Mouse (Mus musculus): ENCODE results near the gene Ldhb.
A peak's percentile ranks its signal among the peaks of the same experiment; 100 is the strongest.
"Not testable (repeated sequence)": the region's sequence is repeated elsewhere in the genome, so short reads cannot be mapped to it uniquely, and the experiment has no call there.

The Ldhb gene

DNA sequence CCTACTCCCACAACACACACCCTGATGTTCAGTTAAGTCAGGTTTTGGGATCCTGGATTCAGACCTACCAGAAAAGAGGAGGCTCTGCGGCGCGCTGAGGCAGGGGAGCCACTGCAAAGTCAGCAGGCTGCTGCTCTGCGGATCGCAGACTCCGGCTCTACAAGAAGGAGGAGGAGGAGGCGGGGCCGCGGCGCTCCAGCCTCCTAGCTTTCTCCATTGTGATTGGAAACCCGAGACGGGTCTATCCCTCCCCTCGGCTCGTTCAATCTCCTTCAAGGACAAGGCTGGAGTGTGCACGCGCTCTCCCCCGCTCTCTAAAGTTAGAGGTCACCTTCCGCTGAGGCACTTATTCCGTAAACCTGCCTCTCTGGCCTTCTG lies at the start of gene Ldhb:
Gene Ldhb (minus strand): TSS at position 173 of the 378 bp plus-strand sequence.
- DNase-seq (ENCODE audit: low read depth) = peak; percentile 87

DNA sequence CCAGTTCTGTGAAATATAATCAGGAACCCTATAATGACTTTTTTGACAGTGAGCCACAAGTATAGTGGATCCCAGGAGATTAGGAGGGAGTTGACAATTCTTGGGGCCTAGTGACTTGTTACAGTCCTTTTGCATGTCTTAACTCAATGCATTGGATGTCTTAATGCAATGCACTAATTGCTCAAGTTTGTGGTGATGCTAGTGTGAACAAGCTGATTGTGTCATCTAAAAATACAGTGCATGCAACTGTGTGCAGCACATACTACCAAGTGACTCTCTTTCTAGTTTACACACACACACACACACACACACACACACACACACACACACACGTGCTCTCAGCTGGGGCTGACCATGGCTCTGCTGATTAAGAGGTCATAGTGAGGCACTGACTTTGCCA lies 48.2 kb upstream of the Ldhb start:
- DNase-seq (ENCODE audit: low read depth) = no peak

DNA sequence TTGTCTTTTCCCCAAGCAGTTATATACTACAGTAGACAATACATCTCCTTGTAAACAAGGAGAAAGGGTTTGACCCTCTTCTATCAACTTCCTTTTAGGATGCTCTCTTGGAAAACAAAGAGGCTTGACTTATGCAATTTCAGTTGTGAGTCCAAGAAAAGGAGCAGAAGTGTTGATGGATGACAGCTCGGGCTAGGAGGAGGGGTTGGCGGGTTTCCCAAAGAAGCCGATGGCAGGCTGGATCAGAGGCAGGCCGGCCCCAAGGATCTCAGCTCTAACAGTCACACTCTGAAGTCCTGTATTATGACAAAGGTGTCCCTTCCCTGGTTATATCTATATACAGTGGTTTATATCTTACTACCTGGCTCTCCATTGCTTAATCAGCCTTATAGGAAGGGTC lies 43.7 kb upstream of the Ldhb start:
- no peak for DNase-seq (ENCODE audit: low read depth)

DNA sequence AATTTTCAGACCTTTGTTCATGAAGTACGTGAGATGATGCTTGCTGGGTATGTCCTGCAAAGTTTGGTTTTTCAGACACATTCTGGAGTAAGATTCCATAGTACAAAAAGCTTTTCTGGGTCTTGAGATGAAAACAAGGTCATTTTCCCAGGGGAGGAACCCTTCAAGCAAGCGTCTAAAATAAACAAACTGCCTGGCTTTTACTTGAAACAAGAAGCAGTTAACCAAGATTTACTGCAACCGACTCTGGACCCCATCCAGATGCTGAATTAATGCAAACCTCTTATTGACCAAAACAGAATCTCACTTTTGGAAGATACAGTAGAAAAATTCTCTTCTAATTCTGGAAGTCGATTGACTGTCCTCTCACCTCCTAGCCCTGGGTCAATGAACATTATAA lies 43.1 kb upstream of the Ldhb start:
- DNase-seq (ENCODE audit: low read depth) = no peak

DNA sequence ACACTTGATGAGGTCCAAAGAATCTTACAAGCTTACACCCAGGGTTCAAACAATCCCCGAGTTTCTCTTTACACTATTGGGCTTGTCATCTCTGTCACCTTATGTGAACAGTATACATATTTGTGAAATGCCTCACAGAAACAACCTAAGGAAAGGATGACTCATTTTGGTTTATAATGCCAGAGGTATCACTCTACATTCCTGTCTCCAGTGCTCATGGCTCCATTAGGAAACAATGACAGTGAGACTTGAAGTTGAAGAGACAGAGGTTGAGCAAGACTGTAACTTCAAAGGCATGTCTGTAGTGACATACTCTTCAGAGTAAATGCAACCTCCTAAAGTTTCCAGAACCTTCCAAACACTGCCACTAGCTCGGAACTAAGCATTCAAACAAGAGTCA lies 40.6 kb upstream of the Ldhb start:
- DNase-seq (ENCODE audit: low read depth) = no peak

DNA sequence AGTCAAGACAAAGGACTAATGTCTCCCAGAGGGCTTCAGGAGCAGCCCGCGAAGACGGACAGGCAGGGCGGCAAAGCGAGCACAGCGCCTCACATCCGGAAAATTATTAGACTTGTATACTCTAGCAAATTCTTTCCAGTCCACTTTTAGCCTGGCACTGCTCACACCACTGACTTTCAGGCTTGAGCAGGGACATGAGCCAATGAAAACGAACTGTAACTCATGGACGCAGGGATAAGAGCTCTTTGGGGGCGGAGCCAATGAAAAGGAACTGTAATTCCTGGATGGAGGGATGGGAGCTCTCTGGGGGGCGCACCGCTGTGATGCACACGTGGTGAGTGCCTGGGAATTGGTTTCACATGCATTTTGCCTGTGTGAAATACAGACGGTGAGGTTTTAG lies 37.4 kb upstream of the Ldhb start:
- DNase-seq (ENCODE audit: low read depth) = no peak

DNA sequence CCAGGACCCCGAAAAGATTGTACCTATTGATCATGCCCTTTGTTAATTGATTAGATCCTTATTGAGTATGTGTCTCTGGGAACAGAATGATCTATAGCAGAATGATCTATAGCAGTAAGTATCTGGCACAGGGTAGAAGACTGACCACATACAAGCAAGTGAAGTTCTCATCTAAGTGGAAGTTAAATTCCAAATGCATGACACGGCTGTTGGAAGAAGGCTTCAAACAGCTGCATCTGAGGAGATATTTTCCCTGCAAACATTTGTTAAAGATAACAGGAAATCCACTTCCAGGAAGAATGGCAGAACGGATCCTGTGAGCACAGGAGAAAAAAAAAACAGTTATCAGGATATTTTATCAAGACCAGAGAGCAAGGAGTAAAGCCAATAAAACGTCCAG lies 35.9 kb upstream of the Ldhb start:
- DNase-seq (ENCODE audit: low read depth) = no peak

DNA sequence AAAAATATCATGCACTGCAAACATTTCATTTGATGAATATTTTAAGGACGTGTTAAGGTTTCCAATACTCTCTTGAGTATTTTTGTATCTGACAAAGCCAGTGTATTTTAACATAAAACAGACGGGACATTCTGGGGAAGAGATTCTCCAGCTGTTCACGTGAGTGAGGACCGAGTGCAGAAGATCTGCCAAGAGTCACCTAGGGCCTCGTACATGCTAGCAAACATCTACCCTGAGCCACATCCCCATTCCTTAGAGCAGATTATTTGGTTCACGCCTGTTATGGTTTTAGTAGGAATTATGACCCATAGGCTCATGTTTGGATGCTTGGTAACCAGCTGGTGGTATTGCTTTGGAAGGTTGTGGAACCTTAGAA lies 35.0 kb upstream of the Ldhb start:
- DNase-seq (ENCODE audit: low read depth) = no peak

DNA sequence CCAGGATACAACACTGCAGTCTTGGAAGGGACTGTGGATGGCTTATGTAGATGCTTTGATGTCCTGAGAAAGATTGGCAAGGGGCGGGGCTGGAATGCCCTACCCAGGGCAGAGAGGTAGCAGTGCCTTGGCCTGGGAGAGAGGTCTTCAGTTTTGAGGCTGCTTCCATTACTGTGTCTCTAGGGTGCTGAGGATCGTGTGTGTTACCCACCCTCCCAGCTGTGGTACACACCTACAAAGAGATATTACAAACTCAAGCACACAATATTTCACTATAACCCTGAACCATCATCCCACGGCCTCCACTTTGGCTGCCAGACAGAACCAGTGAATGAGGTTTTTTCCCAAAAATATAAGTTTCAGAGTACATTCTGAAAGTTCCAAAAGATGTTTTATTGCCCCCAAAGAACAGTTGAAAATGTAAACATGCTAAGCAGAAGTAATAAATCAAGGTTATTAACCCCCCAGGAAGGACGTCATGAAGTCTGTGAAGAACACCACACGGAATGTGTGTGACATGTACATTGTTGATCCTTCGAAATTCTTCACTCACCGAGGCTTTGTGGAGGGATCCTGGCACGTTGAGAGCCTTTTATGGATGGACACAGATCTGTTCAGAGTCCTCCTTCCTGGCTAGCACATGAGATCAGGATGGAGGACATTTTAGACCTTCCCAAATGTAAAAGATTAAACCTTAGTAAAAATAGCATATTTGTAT lies 34.5 kb upstream of the Ldhb start:
- DNase-seq (ENCODE audit: low read depth) = no peak

DNA sequence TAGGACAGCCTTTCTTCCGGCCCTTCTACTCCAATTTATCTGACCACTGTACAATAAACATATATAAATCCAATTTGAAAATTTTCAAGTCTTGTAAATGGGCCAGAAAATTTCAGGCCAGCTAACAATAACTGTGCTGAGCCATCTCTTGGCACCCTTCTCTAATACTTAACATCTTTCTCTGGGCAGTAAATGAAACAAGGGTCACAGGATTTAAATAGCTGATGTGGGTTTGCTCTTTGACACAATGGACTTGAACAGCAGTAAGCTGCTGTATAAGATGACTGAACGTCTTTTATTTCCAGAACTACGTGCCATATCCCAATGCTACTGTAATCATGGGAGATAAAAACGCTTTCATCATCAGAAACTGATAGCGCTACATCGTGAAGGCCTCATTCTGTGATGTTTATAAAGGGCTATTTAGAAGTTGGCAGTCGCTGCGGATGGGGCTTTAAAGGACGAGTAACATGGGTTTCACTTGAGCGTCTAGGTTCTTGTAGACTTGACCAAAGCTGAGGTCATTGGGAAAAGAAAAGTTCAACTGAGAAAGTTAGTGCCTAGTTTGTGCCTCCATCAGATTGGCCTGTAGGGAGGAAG lies 32.9 kb upstream of the Ldhb start:
- DNase-seq (ENCODE audit: low read depth) = no peak

DNA sequence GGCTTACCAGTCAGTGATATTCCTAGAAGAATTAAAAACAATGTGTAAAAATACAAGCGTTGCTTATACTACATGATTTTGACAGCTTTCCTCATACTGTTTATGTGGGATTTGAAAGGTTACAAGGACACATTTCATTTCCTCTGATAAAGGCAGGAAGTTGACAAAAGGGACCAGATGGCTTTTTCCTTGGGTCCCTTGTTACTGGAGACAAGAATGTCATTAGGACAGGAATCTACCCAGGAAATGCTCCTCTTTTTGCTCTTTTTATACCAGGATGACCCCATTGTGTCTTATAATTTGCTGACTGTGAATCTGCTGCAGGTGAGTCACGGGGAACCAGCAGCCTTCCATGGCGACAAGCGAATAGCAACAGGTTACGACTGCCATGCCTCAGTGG lies 32.4 kb upstream of the Ldhb start:
- DNase-seq (ENCODE audit: low read depth) = no peak

DNA sequence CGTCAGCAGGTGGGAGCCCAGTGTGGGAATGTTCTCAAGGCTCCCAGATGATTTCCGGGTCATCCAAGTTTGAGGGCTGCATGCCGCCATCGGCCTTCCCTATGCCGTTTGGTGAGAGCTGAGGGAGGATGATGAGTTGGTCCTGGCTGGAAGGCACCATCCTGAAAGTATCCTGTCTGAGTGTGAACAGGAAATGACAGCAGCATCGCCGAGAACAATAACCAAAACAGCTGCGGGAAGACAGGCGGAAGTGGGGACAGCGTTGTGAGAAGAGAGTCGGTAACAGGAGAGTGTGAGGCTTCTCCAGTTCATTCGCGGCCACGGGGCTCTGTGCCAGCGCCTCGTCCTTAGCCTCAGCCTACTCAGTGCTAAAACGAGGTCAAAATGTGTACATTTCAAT lies 30.7 kb upstream of the Ldhb start:
- DNase-seq (ENCODE audit: low read depth) = peak; percentile 67

DNA sequence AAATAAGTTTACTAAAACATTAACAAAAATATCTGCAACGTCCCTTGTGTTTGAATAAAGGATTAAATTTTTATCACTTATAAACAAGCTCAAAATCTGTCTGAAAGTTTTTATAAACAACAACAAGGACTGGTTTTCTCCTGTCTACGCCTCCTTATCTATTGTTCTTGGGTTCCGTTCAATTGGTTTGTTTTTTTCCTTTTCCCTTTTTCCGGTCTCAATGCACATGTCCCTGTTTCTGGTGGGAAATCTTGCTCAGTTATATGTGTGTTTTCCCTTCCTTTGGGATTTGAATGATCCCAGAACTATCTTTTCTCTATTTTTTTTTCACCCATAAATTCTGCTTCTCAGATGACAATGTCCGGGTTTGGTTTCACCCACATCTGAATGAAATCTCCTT lies 25.7 kb upstream of the Ldhb start:
- no peak for DNase-seq (ENCODE audit: low read depth)

DNA sequence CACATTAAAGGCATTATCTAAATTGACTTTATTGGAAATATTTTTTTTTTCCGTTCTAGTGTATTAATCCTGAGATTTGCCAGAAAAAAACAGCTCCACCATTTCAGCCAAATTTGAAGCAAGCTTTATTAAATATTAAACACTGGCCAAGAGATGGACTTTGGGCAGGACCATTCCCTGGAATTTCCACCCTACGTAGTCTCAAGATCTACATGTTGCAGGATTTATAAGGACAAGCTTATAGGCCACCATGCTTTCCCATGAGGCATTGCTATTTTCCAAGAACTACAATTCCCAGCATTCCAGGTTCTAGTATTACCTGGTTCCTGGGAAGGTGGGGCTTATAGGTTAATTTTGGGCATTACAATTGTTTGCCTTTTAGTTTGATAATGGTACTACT lies 24.9 kb upstream of the Ldhb start:
- no peak for DNase-seq (ENCODE audit: low read depth)

DNA sequence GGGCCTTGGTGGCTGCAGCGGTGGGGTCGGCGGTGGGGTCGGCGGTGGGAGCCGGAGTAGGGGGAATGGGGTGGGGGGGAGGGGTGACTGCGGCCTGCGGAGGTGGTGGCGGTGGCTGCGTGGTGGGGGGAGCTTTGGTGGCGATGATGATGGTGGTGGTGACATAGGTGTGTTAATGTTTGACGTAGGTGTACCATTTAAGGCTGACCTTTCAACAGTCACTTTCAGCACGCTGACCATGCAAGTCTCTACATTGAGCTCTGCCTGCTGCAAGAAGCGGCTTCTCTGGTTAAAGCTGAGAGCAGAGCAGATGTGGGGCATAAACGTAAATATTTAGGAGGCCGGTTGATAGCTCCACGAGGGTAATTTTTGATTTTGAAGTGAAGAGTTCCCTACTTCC lies 24.4 kb upstream of the Ldhb start:
- DNase-seq (ENCODE audit: low read depth) = no peak

DNA sequence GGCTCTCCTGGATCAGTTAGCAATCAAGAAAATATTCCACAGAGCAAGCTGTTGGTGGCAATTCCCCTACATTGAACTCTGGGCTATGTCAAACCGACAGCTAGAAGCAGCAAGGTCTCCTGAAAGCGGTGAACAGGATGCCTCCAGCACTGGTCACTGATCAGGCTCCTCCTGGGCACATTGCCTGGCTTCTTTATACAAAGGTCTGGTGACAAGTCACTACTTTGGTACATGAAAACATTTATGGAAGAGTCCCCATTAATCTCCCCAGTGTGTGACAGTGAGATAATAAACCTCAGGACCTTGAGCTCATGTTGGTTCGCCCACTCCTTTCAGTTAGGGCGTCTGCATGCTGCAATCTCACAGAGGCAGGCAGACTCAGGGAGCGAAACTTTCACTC lies 22.6 kb upstream of the Ldhb start:
- no peak for DNase-seq (ENCODE audit: low read depth)

DNA sequence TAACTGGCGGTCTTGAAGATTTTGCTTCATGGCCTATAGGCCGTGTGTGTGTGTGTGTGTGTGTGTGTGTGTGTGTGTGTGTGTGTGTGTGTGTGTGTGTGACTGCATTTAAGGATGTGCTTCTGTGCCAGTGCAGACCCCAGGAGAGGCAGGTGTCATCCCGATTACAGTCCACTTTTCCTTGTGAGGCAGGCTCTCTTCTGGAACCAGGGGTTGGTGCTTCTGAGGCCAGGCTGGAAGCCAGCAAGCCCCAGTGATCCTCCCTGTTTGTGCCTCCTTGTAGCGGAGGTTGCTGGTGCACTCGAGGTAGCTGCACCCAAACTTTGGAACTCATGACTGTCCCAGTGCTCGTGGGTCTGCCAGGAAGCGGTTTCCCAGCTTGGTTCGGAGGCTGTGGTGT lies 21.9 kb upstream of the Ldhb start:
- no peak for DNase-seq (ENCODE audit: low read depth)

DNA sequence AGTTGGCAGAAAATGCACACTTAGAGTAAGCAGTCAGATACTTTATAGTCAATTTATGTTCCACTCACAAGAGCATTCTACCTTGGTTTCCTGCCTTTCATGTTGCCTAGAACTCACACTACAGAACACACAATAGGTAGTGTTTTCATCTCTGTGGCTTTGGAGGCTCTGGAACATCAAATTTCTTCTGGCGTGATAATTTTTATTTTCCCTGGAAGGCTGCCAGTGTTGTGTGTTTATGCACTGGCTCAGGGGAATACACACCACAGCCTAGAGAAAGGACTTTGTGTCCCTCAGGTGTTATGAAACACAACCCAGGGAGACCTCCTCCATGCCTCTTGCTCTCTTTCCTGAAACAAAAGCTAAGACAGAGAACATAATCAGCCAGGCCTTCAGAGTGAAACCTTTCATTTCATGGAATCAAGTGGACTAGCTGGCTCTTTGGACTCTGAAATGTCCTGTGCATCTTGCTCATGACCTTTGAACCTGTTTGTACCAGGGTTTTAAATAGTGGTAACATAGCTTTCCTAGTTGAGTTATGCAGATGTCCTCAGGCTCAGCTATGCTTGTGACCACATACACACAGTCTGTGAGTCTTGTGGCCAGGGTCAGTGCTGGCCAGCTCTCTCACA lies 20.3 kb upstream of the Ldhb start:
- DNase-seq (ENCODE audit: low read depth) = peak; percentile 47

DNA sequence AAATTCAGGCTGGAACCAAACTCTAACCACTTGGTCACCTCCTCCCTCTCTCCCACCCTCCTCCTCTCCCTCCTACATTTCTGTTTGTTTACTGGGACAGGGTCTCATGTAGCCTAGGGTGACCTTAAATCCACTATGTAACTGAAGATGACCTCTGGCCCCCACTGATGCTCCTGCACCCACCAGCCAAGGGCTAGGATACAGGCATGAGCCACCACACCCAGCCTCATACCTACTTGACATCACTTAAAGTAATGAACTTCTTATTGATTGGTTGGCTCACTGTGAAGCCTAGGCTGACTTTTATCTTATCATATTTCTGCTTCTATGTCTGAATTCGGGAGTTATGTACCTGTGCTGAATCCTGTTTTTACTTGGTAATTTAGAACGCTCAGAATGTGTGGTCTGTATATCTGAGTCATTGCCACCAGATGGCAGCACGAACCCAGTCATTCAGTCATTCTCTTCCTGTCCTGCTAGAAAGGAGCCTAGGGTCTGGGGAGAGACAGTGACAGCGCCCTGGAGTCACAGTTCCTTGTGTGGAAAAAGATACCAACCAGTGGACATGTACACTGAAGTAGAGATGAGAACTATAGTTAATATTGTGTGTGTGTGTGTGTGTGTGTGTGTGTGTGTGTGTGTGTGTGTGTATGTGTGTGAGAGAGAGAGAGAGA lies 17.0 kb upstream of the Ldhb start:
- DNase-seq (ENCODE audit: low read depth) = peak; percentile 86

DNA sequence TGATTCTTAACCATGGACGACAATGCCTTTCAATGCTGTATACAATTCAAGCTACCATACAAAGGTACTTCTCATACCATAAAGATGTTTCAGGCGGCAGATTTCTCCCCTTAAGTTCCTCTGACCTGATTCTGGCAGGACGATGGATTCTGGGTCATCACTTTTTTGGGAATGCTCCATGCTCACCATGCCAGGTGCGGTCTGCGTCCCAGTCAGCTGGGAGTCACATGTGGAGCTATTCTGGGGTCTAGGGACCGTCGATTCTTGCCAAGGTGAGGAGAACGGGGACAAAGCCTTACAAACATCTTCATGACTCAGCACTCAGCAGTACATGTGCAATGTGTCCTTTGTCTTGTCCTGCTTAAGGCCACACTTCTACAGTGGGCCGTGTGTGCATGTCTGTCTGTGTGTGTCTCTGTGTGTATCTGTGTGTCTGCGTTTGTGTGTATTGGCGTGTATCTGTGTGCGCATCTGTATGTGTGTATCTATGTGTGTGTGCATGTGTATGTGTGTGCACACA lies 13.9 kb upstream of the Ldhb start:
- no peak for DNase-seq (ENCODE audit: low read depth)

DNA sequence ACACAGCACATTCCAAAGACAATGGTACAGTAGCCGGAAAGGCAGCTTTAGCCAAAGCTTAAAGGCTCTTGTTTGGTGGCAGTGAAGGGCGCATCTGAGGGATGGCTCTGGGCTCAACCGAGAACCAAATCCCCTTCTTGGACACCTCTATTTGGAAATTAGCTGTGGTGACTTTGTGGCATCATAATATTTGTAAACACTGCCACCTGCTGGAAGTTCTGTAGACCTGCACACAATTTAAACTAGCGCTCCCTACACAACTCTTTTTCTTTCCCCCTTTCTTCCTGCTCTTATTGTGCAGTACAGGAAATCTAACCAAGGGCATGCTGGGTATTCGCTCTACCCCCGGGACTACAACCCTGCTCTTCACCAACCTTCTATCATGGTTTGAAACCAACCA lies 11.4 kb upstream of the Ldhb start:
- peak; percentile 68 for DNase-seq (ENCODE audit: low read depth)

DNA sequence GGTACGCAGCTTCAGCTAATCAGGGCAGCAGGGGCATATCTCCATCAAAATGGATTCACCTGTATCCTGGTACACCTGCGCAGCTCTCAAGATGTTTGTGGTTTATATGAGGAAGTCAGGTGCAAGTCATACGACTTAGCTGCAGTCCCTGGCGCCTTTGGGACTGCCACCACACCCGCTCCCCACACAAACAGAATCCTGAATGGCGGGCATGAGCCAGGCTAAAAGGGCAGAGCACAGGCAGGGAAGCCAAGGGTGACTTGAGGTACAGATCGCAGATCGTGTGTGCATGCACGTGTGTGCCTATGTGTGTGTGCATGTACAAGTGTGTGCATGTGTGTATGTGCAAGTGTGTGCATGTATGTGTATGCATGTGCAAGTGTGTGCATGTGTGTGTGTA lies 7.6 kb upstream of the Ldhb start:
- not testable (repeated sequence) for DNase-seq (ENCODE audit: low read depth)

DNA sequence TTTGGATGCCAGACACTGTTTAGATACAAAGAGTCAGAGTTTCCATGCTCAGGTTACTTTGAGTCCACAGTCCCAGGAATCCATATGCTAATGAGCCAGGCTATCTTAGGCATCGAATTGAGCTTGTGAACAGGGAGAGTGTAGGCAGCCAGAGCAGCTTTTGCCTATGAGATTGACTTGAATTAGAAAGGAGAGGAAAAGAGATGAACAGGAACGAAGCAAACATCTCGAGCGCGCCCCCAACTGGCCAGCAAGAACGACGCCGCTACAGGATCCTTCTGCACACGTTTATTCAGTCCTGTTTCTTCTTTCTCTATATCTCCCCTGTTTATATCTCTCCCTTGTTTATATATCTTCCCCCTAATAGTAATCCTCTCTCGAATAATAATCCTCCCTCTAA lies 7.2 kb upstream of the Ldhb start:
- DNase-seq (ENCODE audit: low read depth) = peak; percentile 56
